Mouse (Mus musculus): ENCODE results near the gene Wdr4. TPM values are rescaled to one million over a fixed set of nuclear protein-coding genes. Genes with fewer than 3 reads are reported as not detected.

The Wdr4 gene
- polyA plus RNA-seq, 1 experiment, result 24.9 TPM

DNA sequence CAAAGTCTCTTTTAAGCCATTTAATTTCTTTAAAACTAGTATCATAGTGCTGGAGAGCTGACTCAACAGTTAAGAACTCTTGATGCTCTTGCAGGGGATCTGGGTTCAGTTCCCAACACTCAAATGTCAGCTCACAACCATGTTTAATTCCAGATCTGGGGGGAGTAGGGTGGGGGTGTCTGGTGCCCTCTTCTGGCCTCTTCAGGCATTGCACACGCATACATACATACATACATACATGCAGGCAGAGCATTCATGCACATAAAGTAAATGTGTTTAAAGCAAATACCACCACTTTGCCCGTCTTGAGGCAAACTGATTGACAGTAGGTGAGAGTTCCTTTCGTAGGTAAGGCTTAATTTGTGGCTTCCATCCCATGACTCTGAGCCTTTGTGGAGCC lies 52.9 kb downstream of the Wdr4 start:
- Histone ChIP-seq H3K4me3 (ENCODE audit: extremely low read depth, insufficient read depth, insufficient read length) (no peak overlapping the region), H3K36me3 (ENCODE audit: control insufficient read depth, insufficient read depth, low read length) (no peaks in the 10 kb centered on the region), H3K27ac (ENCODE audit: insufficient read depth, low read length) (no peak overlapping the region), H3K27me3 (ENCODE audit: control insufficient read depth, insufficient read depth, low read length) (no peaks in the 10 kb centered on the region), H3K4me1 (ENCODE audit: control insufficient read depth, insufficient read depth, insufficient read length) (no peaks in the 10 kb centered on the region)
- WGBS, result 87% methylated on average over 3 of the region's 3 CpGs
- DNase-seq (ENCODE audit: low read depth in 1 of 2, low spot score in 2 of 2), result no peak
- TF ChIP-seq POLR2A (IDR thresholded peaks at IDR 0.05; ENCODE audit: low read depth, low read length) (no peak), CTCF (IDR thresholded peaks at IDR 0.05; ENCODE audit: extremely low read depth, insufficient read depth, insufficient read length, insufficient replicate concordance) (no peak)

DNA sequence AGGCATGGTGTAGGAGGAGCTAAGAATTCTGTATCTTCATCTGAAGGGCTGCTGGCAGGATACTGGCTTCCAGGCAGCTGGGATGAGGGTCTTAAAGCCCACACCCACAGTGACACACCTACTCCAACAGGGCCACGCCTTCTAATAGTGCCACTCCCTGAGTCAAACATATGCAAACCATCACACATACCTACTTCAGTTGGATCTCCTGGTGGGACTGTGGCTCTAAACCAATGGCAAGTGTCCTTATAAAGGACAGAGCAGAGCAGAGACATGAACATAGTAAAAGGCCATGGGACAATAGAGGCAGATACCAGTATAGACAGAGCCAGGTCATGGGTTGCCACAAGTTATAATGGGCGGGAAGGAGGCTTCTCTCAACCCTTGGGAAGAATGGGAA lies 57.3 kb downstream of the Wdr4 start:
- no peaks in the 10 kb centered on the region for H3K4me1 ChIP-seq (ENCODE audit: control insufficient read depth, insufficient read depth, insufficient read length)
- 69% methylated on average over 2 of the region's 2 CpGs for WGBS

DNA sequence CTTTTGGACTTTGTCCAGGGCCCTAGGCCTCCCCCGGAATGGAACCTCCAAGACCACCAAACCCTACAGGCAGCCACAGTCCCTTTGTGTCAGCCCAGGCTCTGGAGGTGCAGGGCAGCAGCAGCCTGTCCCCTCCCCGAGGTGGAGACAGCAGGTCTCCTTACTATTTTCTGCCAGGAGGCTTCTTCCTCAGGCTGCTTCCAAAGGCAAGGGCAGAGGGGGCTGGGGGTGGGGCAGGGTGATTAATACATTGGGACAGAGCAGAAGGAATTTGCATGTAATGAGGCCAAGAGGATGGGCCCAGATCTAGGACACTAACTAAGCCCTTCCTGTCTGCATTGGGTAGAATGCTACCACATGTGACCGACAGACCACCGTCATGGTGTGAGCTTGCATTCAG lies 59.4 kb downstream of the Wdr4 start:
- 82% methylated on average over 4 of the region's 4 CpGs for WGBS
- H3K36me3 ChIP-seq (ENCODE audit: control insufficient read depth, insufficient read depth, low read length), result no peaks in the 10 kb centered on the region
- no peak for TF ChIP-seq POLR2A (IDR thresholded peaks at IDR 0.05; ENCODE audit: low read depth, low read length)
- no peak for TF ChIP-seq CTCF (IDR thresholded peaks at IDR 0.05; ENCODE audit: extremely low read depth, insufficient read depth, insufficient read length, insufficient replicate concordance)
- H3K4me3 ChIP-seq (ENCODE audit: extremely low read depth, insufficient read depth, insufficient read length), result no peak overlapping the region
- H3K27ac ChIP-seq (ENCODE audit: insufficient read depth, low read length), result no peak overlapping the region
- no peak for DNase-seq (ENCODE audit: low read depth in 1 of 2, low spot score in 2 of 2)
- H3K4me1 ChIP-seq (ENCODE audit: control insufficient read depth, insufficient read depth, insufficient read length), result no peaks in the 10 kb centered on the region
- no peaks in the 10 kb centered on the region for H3K27me3 ChIP-seq (ENCODE audit: control insufficient read depth, insufficient read depth, low read length)

More for the DNA sequence above, 57.3 kb downstream of the Wdr4 start:
- H3K27me3 ChIP-seq (ENCODE audit: control insufficient read depth, insufficient read depth, low read length), result no peaks in the 10 kb centered on the region
- TF ChIP-seq CTCF (IDR thresholded peaks at IDR 0.05; ENCODE audit: extremely low read depth, insufficient read depth, insufficient read length, insufficient replicate concordance) (no peak), POLR2A (IDR thresholded peaks at IDR 0.05; ENCODE audit: low read depth, low read length) (no peak)
- no peaks in the 10 kb centered on the region for H3K36me3 ChIP-seq (ENCODE audit: control insufficient read depth, insufficient read depth, low read length)
- no peak overlapping the region for H3K27ac ChIP-seq (ENCODE audit: insufficient read depth, low read length)
- DNase-seq (ENCODE audit: low read depth in 1 of 2, low spot score in 2 of 2), result no peak
- no peak overlapping the region for H3K4me3 ChIP-seq (ENCODE audit: extremely low read depth, insufficient read depth, insufficient read length)

DNA sequence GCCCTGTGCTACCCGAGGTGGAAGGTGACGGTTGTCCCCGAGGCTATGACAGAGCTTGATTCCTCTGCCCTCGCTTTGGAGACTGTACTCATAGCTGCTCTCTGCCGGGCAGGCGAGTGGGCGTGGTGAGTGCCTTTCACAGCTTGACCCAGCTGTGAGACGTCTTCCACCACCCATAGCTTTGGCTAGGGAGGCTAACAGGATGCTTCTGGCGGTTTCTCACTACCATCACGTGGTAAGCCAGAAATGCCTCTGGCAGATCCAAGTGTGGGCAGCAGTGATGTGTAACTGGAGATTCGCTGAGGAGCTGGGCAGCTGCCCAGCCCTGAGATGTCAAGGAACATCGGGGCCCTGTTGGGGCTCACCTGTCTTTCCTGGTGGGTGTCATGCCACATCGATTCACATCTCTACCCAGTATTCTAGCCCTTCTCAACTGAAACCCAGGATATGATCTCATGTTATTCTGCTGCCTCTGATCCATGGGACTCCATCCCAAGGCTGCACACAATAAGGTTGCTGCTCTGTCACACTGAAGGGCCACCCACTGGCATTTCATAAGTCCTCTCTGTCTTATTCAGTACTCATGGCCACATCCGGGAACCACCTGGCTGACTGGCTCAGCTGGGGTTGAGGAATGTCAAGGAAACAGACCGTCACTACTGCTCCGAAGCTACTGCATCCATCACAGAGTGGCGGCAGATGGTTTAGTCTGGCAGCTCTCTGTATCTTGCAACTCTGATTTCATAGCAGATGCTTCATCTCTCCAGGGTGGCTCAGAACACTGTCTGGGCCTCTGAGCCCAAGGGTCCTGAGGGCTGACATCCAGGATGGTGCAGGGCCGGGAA lies 62.8 kb downstream of the Wdr4 start:
- DNase-seq (ENCODE audit: low read depth in 1 of 2, low spot score in 2 of 2), result no peak
- no peaks in the 10 kb centered on the region for H3K36me3 ChIP-seq (ENCODE audit: control insufficient read depth, insufficient read depth, low read length)
- H3K4me1 ChIP-seq (ENCODE audit: control insufficient read depth, insufficient read depth, insufficient read length), result no peaks in the 10 kb centered on the region
- no peaks in the 10 kb centered on the region for H3K27me3 ChIP-seq (ENCODE audit: control insufficient read depth, insufficient read depth, low read length)
- TF ChIP-seq POLR2A (IDR thresholded peaks at IDR 0.05; ENCODE audit: low read depth, low read length), result no peak
- no peak for TF ChIP-seq CTCF (IDR thresholded peaks at IDR 0.05; ENCODE audit: extremely low read depth, insufficient read depth, insufficient read length, insufficient replicate concordance)
- H3K27ac ChIP-seq (ENCODE audit: insufficient read depth, low read length), result no peak overlapping the region
- no peak overlapping the region for H3K4me3 ChIP-seq (ENCODE audit: extremely low read depth, insufficient read depth, insufficient read length)
- WGBS, result 80% methylated on average over 18 of the region's 18 CpGs

DNA sequence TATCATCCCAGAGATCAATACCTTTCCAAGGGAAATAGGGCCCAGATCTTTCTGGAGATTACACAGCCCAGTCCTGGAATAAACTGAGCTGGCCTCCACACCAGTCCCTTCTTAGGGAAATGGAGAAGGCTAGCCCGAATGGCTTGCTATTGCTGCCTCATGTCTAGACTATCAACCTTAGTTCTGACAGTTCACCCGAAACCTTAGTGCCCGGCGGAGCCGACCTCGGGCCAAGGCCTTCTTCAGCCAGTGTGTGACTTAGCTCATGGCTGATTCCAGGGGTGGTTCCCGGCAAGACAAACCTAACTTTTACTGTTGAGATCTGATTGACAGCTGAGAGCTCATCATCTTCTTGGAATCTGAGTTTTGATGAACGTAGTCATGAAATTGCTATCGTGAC lies 65.7 kb downstream of the Wdr4 start:
- WGBS, result 91% methylated on average over 9 of the region's 9 CpGs
- DNase-seq (ENCODE audit: low read depth in 1 of 2, low spot score in 2 of 2), result no peak
- Histone ChIP-seq H3K27ac (ENCODE audit: insufficient read depth, low read length) (no peak overlapping the region), H3K36me3 (ENCODE audit: control insufficient read depth, insufficient read depth, low read length) (no peaks in the 10 kb centered on the region), H3K4me1 (ENCODE audit: control insufficient read depth, insufficient read depth, insufficient read length) (no peaks in the 10 kb centered on the region), H3K27me3 (ENCODE audit: control insufficient read depth, insufficient read depth, low read length) (no peaks in the 10 kb centered on the region), H3K4me3 (ENCODE audit: extremely low read depth, insufficient read depth, insufficient read length) (no peak overlapping the region)
- TF ChIP-seq POLR2A (IDR thresholded peaks at IDR 0.05; ENCODE audit: low read depth, low read length) (no peak), CTCF (IDR thresholded peaks at IDR 0.05; ENCODE audit: extremely low read depth, insufficient read depth, insufficient read length, insufficient replicate concordance) (no peak)

DNA sequence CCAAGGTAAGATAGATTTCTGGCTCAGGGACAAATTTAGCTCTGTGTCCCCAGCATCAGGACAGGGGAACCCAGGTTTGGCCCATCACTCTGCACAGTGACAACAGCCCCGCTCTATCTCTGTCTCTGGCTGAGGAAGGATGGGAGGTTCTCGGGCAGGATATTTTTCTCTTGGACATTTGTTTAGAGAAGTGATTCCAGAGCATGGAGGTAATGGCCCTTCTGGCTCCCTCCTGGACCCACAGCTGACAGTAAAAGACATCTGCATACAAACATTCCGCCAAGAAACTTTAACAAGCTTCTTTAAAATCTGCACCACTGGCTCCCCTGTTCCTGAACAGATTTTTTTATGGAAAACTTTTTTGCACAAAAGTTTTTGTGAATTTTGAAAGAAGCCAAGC lies 66.3 kb downstream of the Wdr4 start:
- 85% methylated on average over 3 of the region's 3 CpGs for WGBS

DNA sequence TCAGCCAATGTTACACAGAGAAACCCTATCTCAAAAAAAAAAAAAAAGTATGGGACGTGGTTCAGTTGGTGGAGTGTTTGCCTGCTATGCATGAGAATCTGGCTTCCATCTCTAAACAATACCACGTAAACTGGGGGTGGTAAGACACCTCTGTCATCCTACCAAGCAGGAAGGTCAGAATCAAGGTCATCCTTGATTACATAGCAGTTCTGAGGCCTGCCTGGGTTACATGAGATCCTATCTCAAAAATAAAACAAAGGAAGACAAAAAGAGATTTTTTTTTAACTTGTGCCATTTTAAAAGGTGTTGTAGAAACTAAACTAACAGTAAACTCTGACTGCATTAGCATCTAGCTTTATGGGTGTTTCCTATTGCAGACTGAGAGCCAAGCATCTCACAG lies 67.0 kb downstream of the Wdr4 start:
- no peak for DNase-seq (ENCODE audit: low read depth in 1 of 2, low spot score in 2 of 2)
- TF ChIP-seq CTCF (IDR thresholded peaks at IDR 0.05; ENCODE audit: extremely low read depth, insufficient read depth, insufficient read length, insufficient replicate concordance) (no peak), POLR2A (IDR thresholded peaks at IDR 0.05; ENCODE audit: low read depth, low read length) (no peak)
- H3K27ac ChIP-seq (ENCODE audit: insufficient read depth, low read length), result no peak overlapping the region
- whole genome bisulfite sequencing, result 69% methylated on average over 2 of the region's 2 CpGs
- no peaks in the 10 kb centered on the region for H3K36me3 ChIP-seq (ENCODE audit: control insufficient read depth, insufficient read depth, low read length)
- H3K27me3 ChIP-seq (ENCODE audit: control insufficient read depth, insufficient read depth, low read length), result no peaks in the 10 kb centered on the region
- no peak overlapping the region for H3K4me3 ChIP-seq (ENCODE audit: extremely low read depth, insufficient read depth, insufficient read length)
- no peaks in the 10 kb centered on the region for H3K4me1 ChIP-seq (ENCODE audit: control insufficient read depth, insufficient read depth, insufficient read length)

More for the DNA sequence above, 66.3 kb downstream of the Wdr4 start:
- TF ChIP-seq CTCF (IDR thresholded peaks at IDR 0.05; ENCODE audit: extremely low read depth, insufficient read depth, insufficient read length, insufficient replicate concordance), result no peak
- Histone ChIP-seq H3K36me3 (ENCODE audit: control insufficient read depth, insufficient read depth, low read length) (no peaks in the 10 kb centered on the region), H3K4me3 (ENCODE audit: extremely low read depth, insufficient read depth, insufficient read length) (no peak overlapping the region), H3K27ac (ENCODE audit: insufficient read depth, low read length) (no peak overlapping the region), H3K27me3 (ENCODE audit: control insufficient read depth, insufficient read depth, low read length) (no peaks in the 10 kb centered on the region), H3K4me1 (ENCODE audit: control insufficient read depth, insufficient read depth, insufficient read length) (no peaks in the 10 kb centered on the region)
- no peak for DNase-seq (ENCODE audit: low read depth in 1 of 2, low spot score in 2 of 2)

Data from spleen, adult 2 months (tissue).